Mouse (Mus musculus): ENCODE data around the gene Rbp7.

- TF ChIP-seq POLR2A (IDR thresholded peaks at IDR 0.05; ENCODE audit: extremely low read depth, insufficient read depth, low read length), result no peak
- TF ChIP-seq CTCF (IDR thresholded peaks at IDR 0.05; ENCODE audit: extremely low read depth, insufficient read depth, low read length), result no peak
Observed at GRCm38 (mm10) chr4:149450636-149451035, 4.1 kb downstream of the Rbp7 start.

All from cortical plate, adult 2 months (tissue).